Mouse (Mus musculus): Measurements from ENCODE around the gene Bbs1. TPM values are rescaled to one million over a fixed set of nuclear protein-coding genes. Genes with fewer than 3 reads are reported as not detected.

Gene Bbs1
- total RNA-seq, 1 experiment from 2014 or later = 12.3 TPM

Other genes starting within 250 kb of the Bbs1 start
- gene Gm960, start 208.0 kb downstream of the Bbs1 start, total RNA-seq (2021) = 1.7 TPM in 1 of 2 replicates, not detected in the other
- 0.73 and 1.00 TPM in 2 replicates for gene Sptbn2, start 195.5 kb downstream of the Bbs1 start, total RNA-seq (2021)
- 16.8 and 17.5 TPM in 2 replicates for gene Rbm4b, start 150.1 kb downstream of the Bbs1 start, total RNA-seq (2021)
- 62.4 and 65.4 TPM in 2 replicates for gene Rbm4, start 112.7 kb downstream of the Bbs1 start, total RNA-seq (2021)
- 22.2 and 30.2 TPM in 2 replicates for gene Gm21992, start 95.0 kb downstream of the Bbs1 start, total RNA-seq (2021)
- 45.4 and 46.5 TPM in 2 replicates for gene Rbm14, start 95.0 kb downstream of the Bbs1 start, total RNA-seq (2021)
- 107 and 128 TPM in 2 replicates for gene Ccs, start 67.3 kb downstream of the Bbs1 start, total RNA-seq (2021)
- 0.15 TPM in 1 of 2 replicates, not detected in the other for gene Ccdc87, start 67.3 kb downstream of the Bbs1 start, total RNA-seq (2021)
- 361 and 398 TPM in 2 replicates for gene Ctsf, start 51.5 kb downstream of the Bbs1 start, total RNA-seq (2021)
- gene Actn3, start 28.7 kb downstream of the Bbs1 start, total RNA-seq (2021) = 0.58 and 0.71 TPM in 2 replicates
- 21.0 and 23.3 TPM in 2 replicates for gene Zdhhc24, start 28.0 kb downstream of the Bbs1 start, total RNA-seq (2021)
- 102 and 126 TPM in 2 replicates for gene Dpp3, start 21.7 kb upstream of the Bbs1 start, total RNA-seq (2021)
- 8.4 and 11.4 TPM in 2 replicates for gene Peli3, start 36.5 kb upstream of the Bbs1 start, total RNA-seq (2021)
- gene Mrpl11, start 55.5 kb upstream of the Bbs1 start, total RNA-seq (2021) = 51.7 and 51.8 TPM in 2 replicates
- 0.33 and 0.43 TPM in 2 replicates for gene Npas4, start 83.7 kb upstream of the Bbs1 start, total RNA-seq (2021)
- gene Slc29a2, start 117.2 kb upstream of the Bbs1 start, total RNA-seq (2021) = 4.9 and 5.0 TPM in 2 replicates
- gene B4gat1, start 132.2 kb upstream of the Bbs1 start, total RNA-seq (2021) = 16.3 and 41.8 TPM in 2 replicates
- 1.7 and 9.8 TPM in 2 replicates for gene AC124502.3, start 132.3 kb upstream of the Bbs1 start, total RNA-seq (2021)
- gene Brms1, start 134.7 kb upstream of the Bbs1 start, total RNA-seq (2021) = 21.6 and 32.0 TPM in 2 replicates
- gene Rin1, start 143.9 kb upstream of the Bbs1 start, total RNA-seq (2021) = 5.9 and 6.0 TPM in 2 replicates
- 10.0 and 12.7 TPM in 2 replicates for gene Cd248, start 161.4 kb upstream of the Bbs1 start, total RNA-seq (2021)
- 1.3 and 1.4 TPM in 2 replicates for gene Tmem151a, start 178.9 kb upstream of the Bbs1 start, total RNA-seq (2021)
- 62.7 and 68.2 TPM in 2 replicates for gene Yif1a, start 181.9 kb upstream of the Bbs1 start, total RNA-seq (2021)
- gene Cnih2, start 191.9 kb upstream of the Bbs1 start, total RNA-seq (2021) = 1.1 and 2.7 TPM in 2 replicates
- gene Rab1b, start 200.4 kb upstream of the Bbs1 start, total RNA-seq (2021) = 165 and 186 TPM in 2 replicates
- gene Klc2, start 211.9 kb upstream of the Bbs1 start, total RNA-seq (2021) = 47.3 and 54.2 TPM in 2 replicates